In genomic region chr13:8352341-8352740, GRCm38 (mm10) we compare ENCODE assay signal across 14 mouse cellular contexts.
"Had no signal": no experiment of that assay in that cellular context is flagged by ENCODE, and none has a peak within 500 bp of the region (broad histone marks: within the 10 kb centered on the region; RNA-seq: fewer than 3 reads in every experiment).

No protein-coding gene starts in this region.

- ATAC-seq: liver, embryonic 12.5 days had no signal

- H3K4me3 ChIP-seq: layer of hippocampus, adult 2 months; limb, embryonic 15.5 days; liver, embryonic 12.5 days; megakaryocyte, embryonic 14.5 days; midbrain, embryonic 12.5 days had no signal

- H3K4me1 ChIP-seq: limb, embryonic 15.5 days; liver, embryonic 12.5 days; megakaryocyte, embryonic 14.5 days; midbrain, embryonic 12.5 days had no signal

- H3K27ac ChIP-seq: kidney, postnatal 0 days; layer of hippocampus, adult 2 months; limb, embryonic 15.5 days; liver, embryonic 12.5 days; macrophage; midbrain, embryonic 12.5 days; stomach, postnatal 0 days had no signal

- H3K27me3 ChIP-seq: limb, embryonic 15.5 days; liver, embryonic 12.5 days; megakaryocyte, embryonic 14.5 days; midbrain, embryonic 12.5 days had no signal

- DNase-seq: kidney, adult 11 months; kidney, adult 9 months; kidney, postnatal 36 days; lung, embryonic 14.5 days; lung, postnatal 14 days; thymus, postnatal 4 days had no signal
